Mouse (Mus musculus) spleen, adult 2 months (tissue): ENCODE measurements around the gene Tmem108.

ENCODE experiments used
- CTCF ChIP-seq: fragments of 200-500 bp; IDR thresholded peaks from 2 replicates; pipeline ENCODE4 v1.5.1; 2011; ENCODE audit warnings: mild to moderate bottlenecking, inconsistent platforms; ENCODE audit not compliant: insufficient read depth, insufficient read length, insufficient replicate concordance; ENCODE audit errors: extremely low read depth
- POLR2A ChIP-seq: fragments of 200-500 bp; IDR thresholded peaks from 2 replicates; pipeline ENCODE4 v1.6.1; 2011; ENCODE audit warnings: low read depth, low read length, inconsistent platforms

- TF ChIP-seq CTCF: no peak
- no peak for TF ChIP-seq POLR2A
Observed at GRCm38 (mm10) chr9:103646605-103647004, 115.0 kb downstream of the Tmem108 start.
